Mouse (Mus musculus): ENCODE data around the gene Ryr3. TPM values are rescaled to one million over a fixed set of nuclear protein-coding genes. Genes with fewer than 3 reads are reported as not detected.

The Ryr3 gene
- total RNA-seq, 2 experiments from 2014 or later: 0.07 TPM; not detected in 1

DNA sequence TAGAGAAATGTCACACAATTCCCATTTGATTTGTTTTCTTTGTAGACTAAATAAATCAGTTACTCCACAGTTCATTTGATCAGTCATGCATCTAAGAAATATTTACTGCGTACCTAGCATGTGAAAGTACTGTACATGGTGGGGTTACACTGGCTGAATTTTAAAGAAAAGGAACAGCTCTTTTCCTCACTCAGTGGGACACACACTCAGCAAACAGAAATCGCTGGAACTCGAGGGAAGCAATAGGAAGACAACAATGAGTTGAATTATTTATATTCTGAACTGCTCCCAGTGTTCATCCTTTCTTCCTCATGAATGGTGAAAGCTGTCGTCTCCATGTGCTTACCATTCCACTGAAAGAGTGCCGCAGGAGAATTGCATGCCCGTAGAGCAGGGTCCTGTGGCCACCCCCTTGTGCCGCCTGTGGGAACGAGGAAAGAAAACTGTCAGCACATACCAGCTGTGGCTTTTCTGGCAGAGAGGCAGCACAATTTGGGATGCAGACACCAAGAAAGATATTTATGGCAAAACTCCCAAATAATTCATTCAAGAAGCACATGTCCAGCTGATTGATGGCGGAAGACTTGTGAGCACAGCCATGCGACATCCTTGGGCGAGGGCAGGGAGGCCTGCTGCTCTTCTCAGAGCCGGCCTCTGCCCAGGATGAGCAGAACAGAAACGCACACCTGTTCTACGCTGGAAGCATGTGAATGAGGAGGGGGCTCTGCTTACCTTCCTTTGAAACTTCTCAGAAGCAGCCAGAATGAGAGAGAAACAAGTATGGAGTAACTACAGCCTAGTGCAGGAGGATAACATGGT, 249.9 kb downstream of the Ryr3 start:
- no peak for ATAC-seq (replicated peaks; ENCODE audit: low FRiP score, low TSS enrichment, poor library complexity, severe bottlenecking)

DNA sequence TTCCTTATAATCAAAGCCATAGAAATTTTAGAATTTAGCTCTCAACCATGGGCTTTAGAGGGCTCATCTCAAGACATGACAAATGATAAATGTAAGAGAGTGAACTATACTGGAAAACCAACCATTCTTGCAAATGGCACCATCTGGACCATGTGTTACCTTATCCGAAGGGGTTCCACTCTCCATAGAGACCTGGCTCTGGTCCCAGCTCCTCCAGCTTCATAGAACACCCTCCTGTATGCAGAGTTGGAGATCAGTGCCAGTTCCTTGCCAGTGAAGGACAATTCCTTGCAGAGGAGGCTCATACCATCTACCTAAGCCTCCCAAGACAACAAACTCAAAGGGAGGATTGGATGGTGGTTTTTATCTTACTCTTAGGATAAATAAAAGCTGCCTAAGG, 268.0 kb downstream of the Ryr3 start:
- no peak for ATAC-seq (replicated peaks; ENCODE audit: low FRiP score, low TSS enrichment, poor library complexity, severe bottlenecking)

DNA sequence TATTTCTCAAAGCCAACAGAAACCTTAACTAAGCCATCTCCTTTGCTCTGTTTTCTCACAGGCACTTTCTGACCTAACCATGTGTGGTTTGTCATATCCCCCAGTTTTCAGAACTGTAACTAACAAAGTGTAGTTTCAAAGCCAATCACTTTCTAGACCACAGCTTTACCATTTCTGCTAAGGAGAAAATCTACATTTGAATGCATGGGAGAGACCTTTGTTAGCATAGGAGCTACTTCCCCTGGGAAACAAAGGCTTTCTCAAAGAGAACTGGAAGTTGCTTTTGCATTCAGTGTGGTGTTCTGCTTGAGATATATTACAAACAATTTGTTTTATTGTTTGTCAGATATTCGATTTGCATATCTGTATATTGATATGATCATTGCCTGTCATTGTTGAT, 285.1 kb downstream of the Ryr3 start:
- ATAC-seq (replicated peaks; ENCODE audit: low FRiP score, low TSS enrichment, poor library complexity, severe bottlenecking): no peak

DNA sequence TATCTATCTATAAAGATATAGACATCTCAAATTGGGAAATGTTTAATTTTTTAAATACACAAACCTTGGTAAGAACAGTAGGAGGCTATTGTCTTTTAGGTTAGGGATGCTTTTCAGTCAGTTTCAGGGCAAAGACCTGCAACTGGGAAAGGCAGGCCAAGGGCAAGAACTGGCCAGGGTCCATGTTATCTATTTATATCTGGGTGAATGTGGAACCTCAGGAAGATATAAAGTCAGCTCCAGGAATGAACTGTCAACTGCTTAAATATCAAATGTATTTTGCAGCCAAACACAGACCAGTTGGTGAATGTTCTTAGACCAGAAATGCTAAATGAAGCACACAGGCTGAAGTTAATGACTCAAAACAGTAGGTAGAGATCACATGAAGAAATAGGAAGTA, 303.1 kb downstream of the Ryr3 start:
- no peak for ATAC-seq (replicated peaks; ENCODE audit: low FRiP score, low TSS enrichment, poor library complexity, severe bottlenecking)

DNA sequence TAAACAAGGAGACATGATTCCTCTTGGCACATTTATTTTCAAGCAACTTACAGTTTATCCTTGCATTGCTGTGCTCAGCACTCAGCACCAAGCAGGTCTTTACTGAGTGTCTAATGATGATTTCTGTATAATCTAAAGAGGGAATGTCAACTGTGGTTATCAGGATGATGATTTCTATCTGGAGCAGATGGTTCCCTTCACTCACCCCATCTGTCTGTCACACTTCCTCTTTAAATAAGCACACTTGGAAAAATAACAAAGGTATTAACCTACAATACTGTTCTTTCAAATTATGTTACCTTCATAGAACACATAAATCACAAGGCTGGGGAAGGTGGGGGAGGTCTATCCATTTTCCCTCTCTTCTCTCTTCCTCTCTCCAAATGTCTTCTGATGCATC, 304.3 kb downstream of the Ryr3 start:
- ATAC-seq (replicated peaks; ENCODE audit: low FRiP score, low TSS enrichment, poor library complexity, severe bottlenecking): no peak

DNA sequence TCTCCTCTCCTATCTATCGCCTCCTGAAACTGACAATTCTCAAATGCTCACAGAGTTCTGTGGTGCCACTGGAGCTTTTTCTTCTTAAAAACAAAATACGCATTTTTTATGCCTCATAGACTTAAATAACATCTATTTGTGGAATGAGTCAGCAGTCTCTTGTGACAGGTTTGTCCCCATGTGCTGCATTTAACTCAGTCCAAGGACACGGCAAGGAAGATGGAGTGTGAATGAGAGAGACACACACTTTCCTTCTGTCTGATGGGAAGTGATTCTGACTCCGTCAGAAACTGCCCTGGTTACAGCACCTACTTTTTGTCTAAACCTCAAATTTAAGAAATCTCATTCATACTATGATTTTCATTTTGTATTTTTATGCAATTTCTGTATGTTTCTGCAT, 306.3 kb downstream of the Ryr3 start:
- no peak for ATAC-seq (replicated peaks; ENCODE audit: low FRiP score, low TSS enrichment, poor library complexity, severe bottlenecking)

DNA sequence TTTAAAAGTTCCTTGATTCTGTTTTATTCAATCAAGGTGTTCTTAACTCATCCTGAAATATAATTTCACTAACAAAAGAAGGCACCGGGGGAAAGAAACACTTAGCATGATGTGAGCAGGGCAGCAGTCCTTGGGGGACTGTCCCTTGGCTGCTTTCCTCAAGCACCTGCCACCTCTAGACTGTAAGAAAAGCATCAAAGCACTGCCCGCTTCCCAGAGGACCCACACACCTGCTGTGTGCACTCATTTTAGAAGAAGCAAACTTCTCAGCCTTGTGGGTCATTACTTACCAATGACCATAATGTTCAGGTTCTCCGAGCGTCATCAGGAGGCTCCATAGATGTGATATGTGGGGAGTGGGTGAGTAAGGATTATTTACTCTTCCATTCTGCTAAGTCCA, 307.8 kb downstream of the Ryr3 start:
- ATAC-seq (replicated peaks; ENCODE audit: low FRiP score, low TSS enrichment, poor library complexity, severe bottlenecking): no peak

DNA sequence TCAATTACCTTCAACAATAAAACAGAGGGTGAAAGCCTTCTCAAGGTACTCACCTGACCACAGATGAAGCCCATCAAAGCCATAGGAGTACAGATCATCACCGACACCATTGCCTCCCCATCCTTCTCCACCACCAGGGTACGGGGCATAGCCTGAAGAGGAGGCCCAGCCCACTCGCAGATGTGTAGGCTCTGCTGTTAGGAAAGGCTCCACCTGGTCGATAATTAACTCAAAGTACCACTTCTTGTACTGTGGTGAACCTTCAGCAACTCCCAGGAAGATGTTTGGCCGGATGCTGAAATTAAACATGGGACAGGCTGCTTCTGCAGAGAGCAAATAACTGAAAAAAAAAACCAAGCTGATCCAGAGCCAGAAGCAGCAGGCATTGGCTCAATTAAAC, 316.1 kb downstream of the Ryr3 start:
- ATAC-seq (replicated peaks; ENCODE audit: low FRiP score, low TSS enrichment, poor library complexity, severe bottlenecking): no peak

DNA sequence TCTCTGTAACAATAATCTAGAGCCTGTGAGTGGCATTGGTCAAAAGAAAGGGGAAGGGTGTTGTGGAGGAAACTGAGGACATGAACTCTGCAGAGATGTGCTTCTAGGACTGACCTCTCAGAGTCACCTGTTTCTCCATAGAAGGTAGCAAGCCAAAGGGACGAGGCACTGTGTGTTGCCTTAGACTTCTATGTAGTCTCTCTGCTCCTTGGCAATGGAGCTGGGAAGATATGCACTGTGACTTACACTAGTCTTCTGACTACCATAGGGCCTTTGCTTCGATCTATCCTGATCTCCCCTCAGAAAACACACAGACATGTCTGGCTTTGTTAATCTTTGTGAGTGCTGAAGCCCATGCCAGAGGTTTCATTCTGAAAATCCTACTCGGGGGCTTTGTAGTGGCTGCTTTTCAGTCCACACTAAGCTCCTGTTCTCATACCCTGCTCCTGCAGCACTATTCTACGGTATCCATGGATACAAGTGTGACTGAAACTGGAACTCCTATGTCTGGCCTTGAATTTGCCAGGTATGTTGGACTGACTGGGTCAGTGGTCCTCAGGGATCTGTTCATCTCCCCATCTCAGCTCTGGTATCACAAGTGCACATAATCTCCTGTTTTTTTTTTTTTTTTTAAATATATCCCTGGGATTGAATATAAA, 332.3 kb downstream of the Ryr3 start:
- ATAC-seq (replicated peaks; ENCODE audit: low FRiP score, low TSS enrichment, poor library complexity, severe bottlenecking): no peak

DNA sequence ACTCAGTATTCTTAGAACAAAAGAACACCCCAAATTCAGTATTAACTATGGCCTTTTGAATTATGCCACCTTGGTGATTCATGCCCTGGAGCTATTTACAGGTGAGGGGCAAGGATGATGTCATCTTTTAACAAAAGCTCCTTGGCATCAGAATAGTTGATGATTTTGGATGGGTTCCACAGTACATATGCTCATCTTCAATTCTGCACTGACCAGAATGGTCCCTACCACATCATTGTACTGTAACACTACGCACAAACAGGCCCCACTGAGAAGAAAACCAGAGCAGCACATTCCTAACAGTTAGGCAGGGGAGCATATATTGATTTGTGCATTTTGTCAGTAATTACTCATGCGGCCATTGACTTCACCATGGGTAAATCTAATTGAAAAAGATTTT, 335.1 kb downstream of the Ryr3 start:
- ATAC-seq (replicated peaks; ENCODE audit: low FRiP score, low TSS enrichment, poor library complexity, severe bottlenecking): no peak

DNA sequence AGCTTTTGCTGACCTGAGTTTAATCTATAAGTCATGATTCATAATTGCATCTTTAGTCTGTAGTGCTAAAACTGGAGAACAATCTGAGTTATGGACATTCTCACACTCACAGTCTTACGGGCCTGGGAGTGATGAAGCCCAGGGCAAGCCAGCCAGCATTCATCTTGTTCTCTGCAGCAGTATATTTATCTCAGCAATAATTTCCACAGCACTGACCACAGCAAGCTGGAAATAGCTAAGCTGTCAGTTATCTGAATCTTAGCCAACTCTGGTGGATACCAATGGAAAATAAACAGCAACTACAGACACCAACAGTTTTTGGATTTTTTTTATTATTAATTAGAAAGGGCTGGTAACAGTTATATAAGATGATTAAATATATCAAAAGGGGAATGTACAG, 335.5 kb downstream of the Ryr3 start:
- ATAC-seq (replicated peaks; ENCODE audit: low FRiP score, low TSS enrichment, poor library complexity, severe bottlenecking): no peak

DNA sequence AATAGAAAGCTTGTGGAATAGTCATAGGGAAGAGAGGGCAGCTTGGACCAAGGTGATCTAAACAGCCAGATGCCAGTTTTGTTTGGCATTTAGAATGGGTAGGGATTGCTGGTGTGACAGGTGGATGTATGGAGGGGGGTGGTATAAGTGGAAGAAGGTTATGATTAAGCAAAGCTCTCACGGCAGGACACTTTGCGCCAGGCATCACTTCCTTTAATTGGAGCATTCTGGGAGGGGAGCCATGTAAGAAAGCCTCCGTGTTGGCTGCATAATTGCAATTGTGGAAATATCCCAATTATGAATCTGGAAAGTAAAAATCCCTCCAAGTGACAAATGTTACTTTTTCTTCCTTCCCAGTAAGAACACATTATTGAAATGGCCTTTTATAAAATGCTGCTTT, 339.5 kb downstream of the Ryr3 start:
- no peak for ATAC-seq (replicated peaks; ENCODE audit: low FRiP score, low TSS enrichment, poor library complexity, severe bottlenecking)

DNA sequence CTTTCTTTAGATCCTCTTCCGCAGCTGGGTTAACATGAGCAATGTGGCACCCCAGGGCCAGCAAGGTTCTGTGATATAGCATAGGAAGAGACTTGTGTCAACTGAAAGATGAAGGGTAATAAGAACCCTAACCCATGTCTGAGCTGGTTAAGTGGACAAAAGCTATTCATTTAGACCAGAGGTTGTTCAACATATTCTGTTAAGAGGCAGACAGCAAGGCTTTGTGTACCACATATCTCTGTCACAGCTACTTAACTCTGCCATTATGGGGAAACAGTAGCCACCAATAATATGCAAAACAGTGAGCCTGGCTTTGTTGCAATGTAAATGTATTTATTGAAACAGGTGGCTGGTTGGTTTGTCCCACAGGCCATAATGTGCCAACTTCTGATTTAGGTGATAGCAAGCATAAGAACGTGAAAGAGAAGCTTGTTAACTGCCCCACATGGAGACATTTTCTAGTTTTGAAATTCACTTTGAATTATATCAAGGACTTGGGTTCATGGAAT, 350.8 kb downstream of the Ryr3 start:
- no peak for ATAC-seq (replicated peaks; ENCODE audit: low FRiP score, low TSS enrichment, poor library complexity, severe bottlenecking)

DNA sequence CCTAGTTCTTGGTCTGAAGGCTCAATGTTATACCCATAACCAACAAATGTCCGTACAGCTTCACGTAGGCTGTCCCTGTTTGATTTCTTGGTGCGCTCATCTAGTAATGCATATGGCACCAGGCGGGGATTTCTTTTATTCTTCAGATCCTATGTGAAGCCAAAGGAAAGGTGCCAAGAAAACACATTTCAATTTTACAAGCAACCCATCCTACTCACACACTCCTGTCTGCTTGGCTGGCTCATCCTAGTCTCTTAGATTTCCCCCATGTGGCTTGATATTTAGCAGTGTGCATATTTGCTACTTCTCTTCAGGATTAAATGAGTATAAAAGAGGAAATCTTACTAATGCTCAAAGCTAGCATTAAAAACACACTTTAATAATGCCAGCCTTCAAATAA, 355.1 kb downstream of the Ryr3 start:
- no peak for ATAC-seq (replicated peaks; ENCODE audit: low FRiP score, low TSS enrichment, poor library complexity, severe bottlenecking)

DNA sequence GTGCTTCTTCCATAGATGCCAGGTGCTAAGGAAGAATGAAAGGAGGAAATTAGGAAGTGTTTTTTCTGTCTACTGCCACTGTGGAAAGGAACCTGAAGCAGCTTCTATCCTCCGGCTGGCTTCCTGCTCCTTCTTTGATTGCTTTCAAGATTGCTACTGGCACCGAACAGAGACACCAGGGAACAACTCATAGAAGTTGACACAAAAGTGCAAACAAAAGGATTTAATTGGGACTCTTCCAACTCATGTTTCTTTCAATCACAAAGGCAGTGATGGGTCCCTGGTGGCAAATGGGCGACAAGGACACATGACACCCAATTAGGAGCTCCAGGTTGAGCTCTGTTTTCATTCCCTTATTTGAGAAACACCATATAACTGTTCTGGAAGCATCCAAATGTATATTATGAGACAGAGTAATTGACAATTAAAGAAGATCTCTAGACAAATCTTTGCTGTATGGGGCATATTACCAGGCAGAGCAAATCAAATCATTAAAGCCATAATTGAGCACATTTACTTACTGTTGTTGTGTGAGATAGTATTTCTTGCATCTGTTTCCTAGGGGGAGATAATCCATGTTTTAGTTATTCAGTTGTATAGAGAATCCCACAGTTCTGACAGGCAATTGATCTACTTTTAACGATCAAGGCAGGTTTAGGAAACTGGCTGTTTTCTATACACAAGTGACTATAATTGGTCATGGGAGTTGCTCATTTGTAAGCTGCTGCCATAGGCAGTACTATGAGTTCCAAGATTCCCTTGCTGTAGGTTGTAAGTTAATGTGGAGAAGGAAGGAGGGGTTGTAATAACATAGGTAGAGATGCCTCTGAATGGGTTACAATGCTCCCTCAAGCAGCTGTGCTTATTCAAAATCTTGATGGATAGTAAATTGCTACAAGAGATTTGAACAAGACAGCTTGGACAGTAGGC, 371.0 kb downstream of the Ryr3 start:
- no peak for ATAC-seq (replicated peaks; ENCODE audit: low FRiP score, low TSS enrichment, poor library complexity, severe bottlenecking)

DNA sequence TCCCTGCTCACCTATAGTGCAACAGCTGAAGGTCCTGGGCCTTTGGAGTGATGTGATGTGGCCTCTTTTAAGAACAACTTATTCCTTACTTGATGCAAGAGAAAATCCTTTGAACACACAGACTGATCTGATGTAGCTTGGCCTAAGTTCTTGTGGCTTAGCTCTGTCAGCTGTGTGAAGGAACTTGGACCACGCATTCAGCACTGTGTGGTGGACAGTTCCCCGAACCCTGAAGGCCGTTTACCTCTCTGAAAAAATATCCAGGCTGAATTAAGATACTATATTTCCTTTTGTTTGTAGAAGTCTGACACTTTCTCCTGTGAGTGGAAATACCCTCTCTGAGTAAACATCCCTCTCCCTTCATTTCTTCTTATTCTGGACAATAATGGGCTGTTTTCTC, 374.0 kb downstream of the Ryr3 start:
- no peak for ATAC-seq (replicated peaks; ENCODE audit: low FRiP score, low TSS enrichment, poor library complexity, severe bottlenecking)

DNA sequence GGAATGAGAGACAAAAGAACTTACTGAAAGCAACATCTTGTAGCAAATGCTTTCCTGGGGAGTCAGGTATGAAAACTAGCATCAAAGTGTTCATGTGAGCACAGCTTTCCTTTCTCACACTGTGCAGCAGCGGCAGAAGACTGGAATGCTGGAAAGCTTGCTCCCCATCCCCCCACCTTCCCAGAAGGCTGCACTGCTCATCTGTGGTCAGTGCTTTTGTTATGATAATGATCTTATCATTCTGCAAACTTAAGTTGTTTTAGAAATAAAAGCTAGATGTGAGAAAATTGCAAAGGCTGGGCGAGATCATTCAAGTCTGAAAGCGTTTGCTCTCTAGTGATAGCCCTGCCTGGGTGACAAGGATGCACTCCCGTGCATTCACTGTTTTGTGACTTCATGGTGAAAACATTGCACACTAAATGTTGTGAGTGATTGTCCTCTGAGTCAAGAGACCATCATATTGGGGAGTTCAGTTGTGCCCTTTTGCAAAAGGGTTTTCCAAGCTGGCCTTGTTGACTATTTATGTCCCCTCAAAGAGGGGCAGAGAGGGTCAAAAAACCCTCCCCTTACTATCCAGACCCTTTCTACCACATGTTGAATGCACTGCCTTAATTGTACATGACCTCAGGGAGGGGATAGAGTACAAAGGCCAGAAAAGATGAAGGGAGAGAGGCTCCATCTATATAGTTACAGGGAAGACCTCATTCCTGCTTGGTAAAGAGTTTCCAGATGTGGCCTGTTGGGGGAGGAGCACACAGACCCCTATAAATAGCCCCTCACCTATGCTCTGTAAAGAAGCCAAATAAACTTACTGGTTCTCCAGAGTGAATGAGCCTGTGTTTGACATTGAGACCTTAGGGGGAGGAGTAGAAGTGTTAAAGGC, 385.2 kb downstream of the Ryr3 start:
- ATAC-seq (replicated peaks; ENCODE audit: low FRiP score, low TSS enrichment, poor library complexity, severe bottlenecking): no peak

DNA sequence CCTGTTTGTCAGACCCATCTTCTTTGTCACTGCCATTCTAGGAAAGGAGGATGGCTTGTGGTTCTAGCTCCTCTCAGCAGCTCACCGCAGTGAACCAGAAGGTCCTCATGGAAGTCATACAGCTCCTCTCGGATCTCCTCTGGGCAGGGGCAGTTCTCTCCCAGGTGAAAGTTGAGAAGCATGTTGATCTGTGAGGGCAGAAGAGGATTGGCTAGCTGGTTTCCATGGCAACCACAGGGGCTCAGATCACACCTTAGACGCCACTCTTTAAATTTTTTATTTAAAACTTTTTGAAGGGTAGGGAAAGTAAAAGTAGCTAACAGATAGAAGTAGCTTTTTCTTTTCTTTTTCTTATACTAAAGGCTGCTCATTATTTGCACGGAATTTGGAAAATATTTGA, 390.3 kb downstream of the Ryr3 start:
- no peak for ATAC-seq (replicated peaks; ENCODE audit: low FRiP score, low TSS enrichment, poor library complexity, severe bottlenecking)

DNA sequence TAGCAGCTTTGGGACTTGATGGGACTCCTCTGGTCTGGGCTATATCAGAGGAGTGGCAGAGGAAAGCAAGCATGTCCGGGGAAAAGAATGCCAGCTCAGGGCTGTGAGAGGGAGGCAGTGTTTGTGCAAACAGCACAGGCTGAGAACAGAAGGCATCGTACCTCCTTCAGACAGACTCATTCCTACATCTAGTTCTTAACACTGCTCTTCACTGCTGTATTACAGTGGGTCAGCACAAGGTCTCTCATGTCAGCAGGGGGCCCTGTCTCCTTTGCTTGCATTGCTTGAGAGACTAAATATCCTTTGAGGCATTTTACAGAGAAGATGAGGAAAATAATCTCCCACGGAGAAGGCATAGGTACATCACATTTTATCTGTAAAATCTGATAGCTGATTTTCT, 394.2 kb downstream of the Ryr3 start:
- ATAC-seq (replicated peaks; ENCODE audit: low FRiP score, low TSS enrichment, poor library complexity, severe bottlenecking): no peak
